Mouse (Mus musculus): Measurements from ENCODE around the gene Relt.

Relt gene

GRCm38 (mm10) chr7:100876293-100876692 is 13.0 kb upstream of the Relt start:
- in situ Hi-C loops (cut with MboI, MseI): no loop called here

GRCm38 (mm10) chr7:100875822-100876221 is 12.6 kb upstream of the Relt start:
- in situ Hi-C loops (cut with MboI, MseI): no loop called here

GRCm38 (mm10) chr7:100873197-100873596 is 10.0 kb upstream of the Relt start:
- in situ Hi-C loops (cut with MboI, MseI): no loop called here

- in situ Hi-C loops (cut with MboI, MseI): no loop called here
Observed at GRCm38 (mm10) chr7:100871892-100872291, 8.6 kb upstream of the Relt start.

GRCm38 (mm10) chr7:100871355-100871754 is 8.1 kb upstream of the Relt start:
- in situ Hi-C loops (cut with MboI, MseI): no loop called here

- in situ Hi-C loops (cut with MboI, MseI): no loop called here
Observed at GRCm38 (mm10) chr7:100869877-100870629, 6.8 kb upstream of the Relt start.

GRCm38 (mm10) chr7:100868551-100868950 is 5.3 kb upstream of the Relt start:
- in situ Hi-C loops (cut with MboI, MseI): no loop called here

- in situ Hi-C loops (cut with MboI, MseI): no loop called here
Observed at GRCm38 (mm10) chr7:100867561-100867960, 4.3 kb upstream of the Relt start.

GRCm38 (mm10) chr7:100866675-100867074 is 3.4 kb upstream of the Relt start:
- in situ Hi-C loops (cut with MboI, MseI): no loop called here

GRCm38 (mm10) chr7:100862353-100862752 is 893 bp downstream of the Relt start:
- in situ Hi-C loops (cut with MboI, MseI): no loop called here

- in situ Hi-C loops (cut with MboI, MseI): no loop called here
Observed at GRCm38 (mm10) chr7:100861209-100861608, 2.0 kb downstream of the Relt start.

GRCm38 (mm10) chr7:100860450-100860849 is 2.8 kb downstream of the Relt start:
- in situ Hi-C loops (cut with MboI, MseI): no loop called here

- in situ Hi-C loops (cut with MboI, MseI): no loop called here
Observed at GRCm38 (mm10) chr7:100855795-100856573, 7.3 kb downstream of the Relt start.

- in situ Hi-C loops (cut with MboI, MseI): no loop called here
Observed at GRCm38 (mm10) chr7:100855300-100855699, 7.9 kb downstream of the Relt start.

GRCm38 (mm10) chr7:100854861-100855260 is 8.4 kb downstream of the Relt start:
- in situ Hi-C loops (cut with MboI, MseI): no loop called here

- in situ Hi-C loops (cut with MboI, MseI): no loop called here
Observed at GRCm38 (mm10) chr7:100854137-100854814, 9.0 kb downstream of the Relt start.

- in situ Hi-C loops (cut with MboI, MseI): no loop called here
Observed at GRCm38 (mm10) chr7:100853396-100853795, 9.8 kb downstream of the Relt start.

GRCm38 (mm10) chr7:100851481-100852356 is 11.5 kb downstream of the Relt start:
- in situ Hi-C loops (cut with MboI, MseI): no loop called here

- in situ Hi-C loops (cut with MboI, MseI): no loop called here
Observed at GRCm38 (mm10) chr7:100849508-100849907, 13.7 kb downstream of the Relt start.

- in situ Hi-C loops (cut with MboI, MseI): no loop called here
Observed at GRCm38 (mm10) chr7:100848744-100849143, 14.5 kb downstream of the Relt start.

GRCm38 (mm10) chr7:100847131-100847530 is 16.1 kb downstream of the Relt start:
- in situ Hi-C loops (cut with MboI, MseI): no loop called here
